Mouse (Mus musculus) B cell, adult 2 months (primary cell): ENCODE results near the gene BC034090.
A peak's percentile ranks its signal among the peaks of the same experiment; 100 is the strongest.

Experiments
- DNase-seq, 2 experiments: peaks; one replicate each; pipeline ENCODE4 v3.0.0; 2022

BC034090 gene

DNA sequence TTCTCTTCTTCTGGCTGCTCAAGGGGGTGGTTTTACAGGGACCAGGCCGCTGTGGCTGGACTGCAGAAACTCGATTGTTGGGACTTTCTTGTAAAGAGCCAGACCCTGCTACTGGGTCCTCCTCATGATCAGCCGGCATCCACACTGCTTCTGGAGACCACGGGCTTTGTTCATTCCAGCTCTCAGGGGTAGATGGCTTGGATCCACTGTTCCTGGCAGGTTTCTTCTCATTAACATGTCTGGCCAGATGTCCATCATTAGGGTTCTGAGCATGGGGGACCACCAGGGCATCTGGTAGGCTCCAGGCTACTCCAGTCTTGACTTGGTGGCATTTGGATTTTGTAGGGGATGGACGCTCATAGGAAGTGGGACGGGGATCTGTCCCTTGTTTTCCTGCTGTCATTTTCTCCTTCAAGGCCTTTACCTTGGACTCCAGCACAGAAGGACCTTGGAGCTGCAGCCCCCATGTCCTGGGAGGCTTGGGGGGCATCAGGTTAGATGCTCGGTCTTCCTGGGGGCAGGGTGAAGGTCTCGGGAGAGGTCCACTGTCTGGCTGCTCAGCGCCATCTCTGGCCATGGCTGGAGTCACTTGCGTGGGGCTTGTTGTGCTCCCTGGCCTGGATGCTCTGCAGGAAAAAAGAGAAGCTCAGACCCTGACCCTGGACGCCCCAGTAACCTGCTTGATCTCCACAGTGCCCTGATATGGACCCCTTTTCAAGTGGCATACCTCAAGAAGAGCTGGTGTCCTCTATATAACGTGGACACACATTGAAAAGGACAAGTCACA lies 2.4 kb downstream of the BC034090 start:
- DNase-seq: no peak

DNA sequence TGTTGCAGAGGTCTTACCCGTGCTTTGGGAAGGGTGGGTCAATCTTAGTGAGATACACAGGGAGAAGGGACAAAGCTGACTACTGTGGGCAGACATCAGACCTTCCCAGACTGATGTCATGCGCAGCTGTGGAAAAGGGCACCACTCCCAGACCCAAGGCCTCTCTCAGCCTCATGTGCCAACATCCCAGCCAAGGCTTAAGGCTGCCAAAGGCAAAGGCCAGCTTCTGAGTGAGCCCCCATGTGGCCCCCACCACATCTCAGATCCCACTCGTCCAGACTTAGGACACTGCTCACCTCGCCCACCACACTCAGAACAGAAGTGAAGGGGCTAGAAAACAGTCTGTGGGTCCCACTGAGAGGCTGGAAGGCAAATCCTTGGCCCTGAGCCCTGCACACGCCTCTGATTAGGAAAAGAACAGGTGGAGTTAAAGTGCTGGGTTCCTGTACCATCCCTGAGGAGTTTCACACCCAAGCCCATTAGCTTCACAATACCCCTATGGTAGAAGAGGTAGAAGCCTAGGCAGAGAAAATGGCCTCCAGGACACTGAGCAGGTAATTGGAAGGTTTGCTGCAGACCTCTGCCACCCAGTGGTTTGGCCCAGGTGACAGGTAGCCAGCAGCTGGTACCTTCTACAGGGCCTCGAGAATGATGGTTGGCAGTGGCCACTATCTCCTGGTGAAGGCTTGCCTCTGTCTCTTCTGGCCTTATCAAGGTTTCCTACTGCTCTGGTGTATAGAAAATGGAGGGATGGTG lies 4.1 kb downstream of the BC034090 start:
- DNase-seq: no peak

DNA sequence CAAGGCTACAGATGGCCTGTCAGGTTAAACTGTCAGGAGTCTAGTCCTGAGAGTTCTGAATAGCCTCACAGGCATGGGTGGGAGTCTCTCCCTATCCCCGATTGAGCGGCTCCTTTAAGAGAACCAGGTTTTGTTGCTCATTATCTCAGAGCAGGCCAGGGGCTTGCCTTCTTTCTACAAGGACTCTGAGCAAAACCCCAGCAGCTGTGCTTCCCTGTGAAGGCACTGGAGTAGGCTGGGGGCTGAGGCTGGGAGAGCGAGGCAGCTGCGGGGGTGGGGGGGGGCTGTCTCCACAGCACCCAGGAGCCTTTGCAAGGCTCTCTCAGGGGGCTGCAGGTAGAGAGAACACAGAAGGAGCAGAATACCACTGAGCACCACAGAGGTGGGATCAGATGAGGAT lies 5.1 kb downstream of the BC034090 start:
- DNase-seq: no peak

DNA sequence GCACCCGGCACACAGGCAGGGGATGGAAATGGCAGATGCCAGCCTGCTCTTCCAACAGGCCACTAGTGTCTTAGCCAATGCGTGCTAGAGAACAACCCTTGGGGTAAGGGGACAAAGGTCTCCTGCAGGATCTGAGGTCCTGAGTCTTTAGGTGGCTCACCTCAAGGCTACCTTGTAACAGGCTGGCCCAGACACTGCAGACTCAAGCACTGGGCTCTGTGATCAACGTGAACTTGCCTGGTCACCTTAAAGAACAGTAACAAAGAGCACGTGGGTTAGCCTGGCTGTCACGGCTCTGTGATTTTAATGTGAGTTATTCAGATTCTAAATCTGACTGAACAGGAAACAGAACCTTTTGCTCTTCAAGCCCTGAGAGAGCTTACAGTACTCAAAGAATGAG lies 6.1 kb downstream of the BC034090 start:
- DNase-seq: no peak

DNA sequence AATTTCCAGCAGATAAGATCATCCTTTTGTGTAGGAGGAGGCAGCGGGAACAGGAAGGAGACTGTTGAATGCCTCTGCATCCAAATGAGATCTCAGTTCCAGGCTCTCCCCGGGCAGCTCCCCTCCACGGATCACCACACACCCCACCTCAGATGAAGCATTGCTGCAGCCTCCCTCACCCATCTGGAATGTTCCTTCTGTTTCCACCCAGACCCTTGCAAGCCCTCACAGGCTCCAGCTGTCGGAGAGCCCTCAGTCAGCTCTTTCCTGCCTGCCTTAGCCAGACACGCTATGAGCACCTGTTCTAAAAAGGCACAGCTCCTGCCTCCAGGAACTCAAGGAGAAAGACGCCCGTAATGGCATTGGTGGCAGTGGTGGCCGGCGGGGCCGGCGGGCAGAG lies 6.9 kb downstream of the BC034090 start:
- DNase-seq: no peak

- no peak for DNase-seq
Observed at GRCm38 (mm10) chr1:155236306-155237024, 7.8 kb downstream of the BC034090 start.

DNA sequence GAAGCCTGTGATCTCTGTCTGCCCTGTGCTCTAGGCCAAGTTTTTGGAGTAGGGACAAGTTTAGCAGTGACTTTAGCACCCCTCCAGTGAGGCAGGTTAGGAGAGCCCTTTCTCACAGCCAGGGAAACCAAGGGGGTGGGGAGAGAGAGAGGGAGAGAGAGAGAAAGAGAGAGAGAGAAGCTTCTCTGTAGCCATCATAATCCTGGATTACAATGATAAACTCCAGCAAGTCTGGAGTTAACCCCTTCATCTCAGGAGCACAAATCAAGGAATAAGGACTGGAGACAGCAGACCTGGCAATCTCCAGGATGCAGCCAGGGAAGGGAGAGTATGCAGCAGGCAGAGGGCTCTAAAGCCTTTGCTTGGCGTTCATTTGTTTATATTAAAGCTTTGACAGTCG lies 8.6 kb downstream of the BC034090 start:
- DNase-seq: no peak

DNA sequence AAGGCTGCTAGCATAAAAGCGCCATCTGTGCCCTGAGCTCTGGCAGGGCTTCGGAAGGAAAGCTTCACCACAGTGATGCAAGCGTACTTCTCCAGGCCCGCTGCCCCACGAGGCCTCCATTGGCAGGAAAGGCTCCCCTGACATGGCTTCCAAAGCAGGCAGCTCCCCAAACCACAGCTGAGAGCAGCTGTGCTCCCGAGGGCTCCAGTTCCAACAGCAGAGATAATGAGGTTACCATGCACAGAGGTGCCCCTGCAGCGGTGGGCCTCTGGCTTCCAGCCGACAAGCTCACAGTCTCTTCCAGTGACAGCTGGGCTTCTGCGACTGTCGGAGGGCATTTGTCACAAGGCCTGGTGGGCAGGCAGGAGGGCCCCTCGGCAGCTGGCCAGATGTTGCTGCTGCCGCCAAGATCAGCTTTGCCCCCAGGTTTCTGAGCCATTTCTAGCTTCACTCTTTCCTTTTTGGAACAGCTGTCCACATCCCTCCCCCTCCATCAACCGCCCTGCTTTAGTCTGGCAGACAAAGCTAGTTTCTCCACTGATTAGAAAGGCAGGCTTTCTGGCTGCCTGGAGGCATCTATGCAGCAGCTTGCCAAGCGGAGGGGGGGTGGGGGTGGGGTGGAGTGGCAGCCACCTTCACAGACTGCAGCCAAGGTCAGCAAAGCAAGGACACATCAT lies 10.2 kb downstream of the BC034090 start:
- no peak for DNase-seq

DNA sequence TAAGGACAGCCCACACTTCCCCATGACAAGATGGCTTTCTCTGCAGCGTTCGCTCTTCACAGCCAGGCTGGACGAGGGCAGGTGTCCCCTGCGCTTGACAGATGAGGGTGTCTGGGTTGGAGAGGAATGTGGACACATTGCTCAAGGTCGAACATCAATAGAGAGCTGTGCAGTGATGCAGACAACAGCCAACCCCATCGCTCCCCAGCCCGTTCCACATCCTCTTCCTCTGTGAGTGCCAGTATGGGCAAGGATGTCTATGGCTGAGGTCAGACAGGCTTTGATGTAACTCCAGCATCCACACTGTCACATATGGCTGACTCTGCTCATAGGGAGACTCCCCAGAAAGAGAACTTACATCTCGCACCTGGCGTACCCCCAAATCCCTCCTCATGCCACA lies 10.9 kb downstream of the BC034090 start:
- DNase-seq: no peak

- DNase-seq: no peak
Observed at GRCm38 (mm10) chr1:155232786-155233185, 11.5 kb downstream of the BC034090 start.

DNA sequence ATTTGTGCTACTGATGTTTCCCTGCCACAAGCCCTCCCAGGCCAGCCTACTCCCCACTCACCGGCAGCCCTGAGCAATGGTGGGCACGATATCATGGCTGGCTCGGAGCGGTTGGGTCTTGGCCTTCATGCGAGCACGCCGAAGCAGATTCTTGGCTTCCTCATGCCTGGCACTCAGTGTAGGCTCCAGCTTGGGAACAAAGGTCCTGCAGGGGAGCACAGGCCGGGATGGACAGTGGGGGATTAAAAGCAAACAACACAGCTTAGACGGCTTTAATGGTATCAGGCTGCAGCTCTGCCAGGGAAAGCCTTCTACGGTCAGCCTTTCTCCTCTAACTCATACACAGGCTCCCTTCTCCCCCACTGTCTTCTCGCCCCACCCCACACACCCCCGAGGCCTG lies 11.9 kb downstream of the BC034090 start:
- DNase-seq: no peak

- DNase-seq: no peak
Observed at GRCm38 (mm10) chr1:155229464-155230411, 14.5 kb downstream of the BC034090 start.

DNA sequence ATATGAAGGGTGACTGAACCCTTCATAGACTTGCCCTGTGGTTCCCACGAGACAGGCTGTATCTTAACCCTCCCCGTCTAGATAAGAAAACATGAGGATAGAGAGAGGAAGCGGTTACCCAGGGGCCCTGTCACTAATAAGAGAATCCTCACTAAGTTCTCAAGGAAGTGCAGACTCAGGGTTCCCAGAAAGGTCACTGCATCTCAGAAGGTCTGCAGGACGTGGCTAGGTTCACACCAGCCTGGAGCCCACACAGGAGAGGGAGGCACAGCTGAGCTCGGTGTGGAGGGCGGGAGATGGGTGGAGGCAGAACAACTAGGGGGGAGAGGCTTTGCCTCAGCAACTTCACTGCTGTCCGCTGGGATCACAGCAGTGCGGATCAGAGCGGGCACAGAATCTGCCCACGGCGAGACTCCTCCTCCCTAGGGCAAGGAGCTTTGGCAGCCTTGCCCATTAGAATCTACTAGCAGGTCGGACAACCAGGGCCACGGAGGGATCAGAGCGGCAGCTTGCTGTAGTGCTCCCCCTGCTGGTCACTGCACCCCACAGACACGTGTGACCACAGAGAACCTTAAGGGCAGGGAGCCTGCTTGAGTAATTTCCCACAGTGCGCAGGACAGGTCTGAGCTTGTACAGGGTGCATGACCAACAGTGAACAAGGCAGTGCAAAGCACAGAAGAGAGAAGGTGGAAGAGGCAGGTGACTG lies 20.2 kb downstream of the BC034090 start:
- DNase-seq: peak; percentile 89

DNA sequence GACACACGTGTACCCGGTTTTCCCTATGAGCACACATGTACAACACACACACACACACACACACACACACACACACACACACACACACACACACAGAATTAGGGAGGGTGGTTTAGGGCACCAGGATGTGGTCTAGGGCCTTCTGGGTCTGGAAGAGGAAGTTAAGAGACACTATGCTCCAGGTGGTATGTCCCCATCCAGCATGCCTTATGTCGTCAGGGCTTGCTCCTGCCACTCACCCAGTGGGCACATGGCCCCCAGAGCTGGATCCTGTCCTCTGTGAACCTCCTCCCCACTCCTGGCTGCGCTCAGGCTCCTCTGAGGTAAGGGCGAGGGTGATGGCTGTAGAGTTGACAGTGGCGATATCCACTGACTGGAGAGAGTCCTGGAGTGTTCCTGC lies 21.2 kb downstream of the BC034090 start:
- DNase-seq: peak; percentile 68

DNA sequence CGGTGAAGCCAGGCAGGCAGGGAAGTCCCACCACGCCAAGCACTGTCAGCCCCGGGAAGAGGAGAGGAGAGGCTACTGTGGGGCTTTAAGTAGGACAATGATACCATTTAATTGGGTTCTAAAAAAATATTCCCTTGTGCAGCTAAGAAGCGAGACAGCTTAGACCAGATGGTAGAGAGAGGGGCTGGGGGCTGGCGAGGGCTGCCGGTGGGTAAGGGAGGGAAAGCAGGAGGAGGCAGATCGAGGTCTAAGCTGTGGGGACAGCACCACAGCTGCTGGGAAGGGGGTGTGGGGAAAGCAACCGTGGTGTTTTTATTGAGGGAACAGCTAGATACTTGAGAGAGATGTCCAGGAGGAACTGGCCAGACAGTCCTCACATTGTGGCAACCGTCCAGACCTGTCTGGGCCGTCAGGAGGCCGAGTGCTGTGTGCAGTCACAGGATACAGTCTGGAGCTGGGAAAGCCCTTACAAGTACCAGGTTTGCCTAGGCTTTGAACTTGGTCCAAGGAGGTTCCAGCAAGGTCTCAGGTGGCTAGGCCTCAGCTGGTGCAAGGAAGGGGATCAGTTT lies 22.1 kb downstream of the BC034090 start:
- DNase-seq: no peak

- no peak for DNase-seq
Observed at GRCm38 (mm10) chr1:155218924-155219323, 25.3 kb downstream of the BC034090 start.

GRCm38 (mm10) chr1:155217865-155218541 lies 26.2 kb downstream of the BC034090 start:
- peak; percentile 74 to 79 for DNase-seq

DNA sequence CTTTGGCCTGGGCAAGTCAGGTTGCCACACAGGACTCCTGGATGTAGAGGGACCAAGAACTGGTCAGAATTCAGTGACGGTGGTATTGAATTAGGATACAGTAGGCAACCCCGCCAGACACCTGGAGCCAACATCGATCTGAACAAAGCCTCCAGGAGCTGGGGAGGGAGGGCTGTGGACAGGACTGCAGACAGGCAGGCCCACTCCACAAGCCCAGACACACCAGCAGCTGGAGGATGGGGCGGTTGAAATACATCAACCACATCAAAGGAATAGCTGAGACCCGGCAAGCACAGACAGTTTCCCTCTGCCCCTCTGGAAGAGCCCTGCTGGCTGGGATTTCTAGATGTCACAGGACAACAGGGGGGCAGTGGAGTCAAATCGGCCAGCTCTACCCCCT lies 27.4 kb downstream of the BC034090 start:
- no peak for DNase-seq

DNA sequence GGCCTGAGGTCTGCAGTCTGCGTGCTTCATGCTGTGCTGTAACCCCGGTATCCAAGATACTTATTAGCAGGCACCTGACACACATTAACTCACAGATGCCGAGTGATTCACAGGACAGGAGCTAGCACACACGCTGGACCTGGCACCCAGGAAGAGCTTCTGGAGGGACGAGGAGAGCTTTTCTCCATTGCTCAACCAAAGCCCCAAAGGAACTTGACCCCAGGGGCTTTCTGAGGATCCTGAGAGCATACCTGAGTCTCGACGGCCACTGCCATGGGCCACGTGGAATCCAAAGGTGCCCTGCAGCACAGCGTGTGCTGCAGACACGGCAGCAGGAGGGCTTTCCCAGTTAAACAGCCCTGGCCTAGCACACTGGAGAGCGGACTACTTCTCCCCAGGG lies 27.9 kb downstream of the BC034090 start:
- DNase-seq: no peak

GRCm38 (mm10) chr1:155215066-155215764 lies 29.0 kb downstream of the BC034090 start:
- DNase-seq: no peak
